Mouse (Mus musculus) cortical plate, adult 2 months (tissue): ENCODE measurements at regions not wholly inside any gene's neighbourhood (a gene's known extent, or its start where the extent isn't known, plus 50 kb on each side); places are given as distances from the start of the nearest gene placed in this dataset.
"Not testable (repeated sequence)": the region's sequence is repeated elsewhere in the genome, so short reads cannot be mapped to it uniquely, and the experiment has no call there.

Experiments
- CTCF ChIP-seq: fragments of 200-500 bp; IDR thresholded peaks from 2 replicates; pipeline ENCODE4 v1.5.1; 2011; ENCODE audit warnings: mild to moderate bottlenecking, control low read depth, low read length; ENCODE audit not compliant: insufficient read depth; ENCODE audit errors: extremely low read depth
- POLR2A ChIP-seq: fragments of 200-500 bp; IDR thresholded peaks from 2 replicates; pipeline ENCODE4 v1.6.1; 2011; ENCODE audit warnings: mild to moderate bottlenecking, low read length, control low read depth; ENCODE audit not compliant: insufficient read depth; ENCODE audit errors: extremely low read depth

DNA sequence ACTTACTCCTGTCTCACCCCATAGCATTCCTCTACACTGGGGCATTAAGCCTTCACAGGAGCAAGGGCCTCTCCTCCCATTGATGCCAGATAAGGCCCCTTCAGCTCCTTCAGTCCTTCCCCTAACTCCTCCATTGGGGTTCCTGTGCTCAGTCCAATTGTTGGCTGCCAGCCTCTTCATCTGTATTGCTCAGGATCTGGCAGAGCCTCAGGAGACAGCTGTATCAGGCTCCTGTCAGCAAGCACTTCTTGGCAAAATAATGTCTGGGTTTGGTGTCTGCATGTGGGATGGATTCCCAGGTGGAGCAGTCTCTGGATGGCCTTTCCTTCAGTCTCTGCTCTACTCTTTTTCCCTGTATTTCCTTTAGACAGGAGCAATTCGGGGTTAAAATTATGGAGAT is 278.2 kb upstream of the Ercc4 start:
- TF ChIP-seq POLR2A, CTCF: not testable (repeated sequence)
